Mouse (Mus musculus) testis, postnatal 10 days (tissue): ENCODE data around the gene Adipor2.
"Not testable (repeated sequence)": the region's sequence is repeated elsewhere in the genome, so short reads cannot be mapped to it uniquely, and the experiment has no call there.

Experiments used
- DNase-seq: peaks from one replicate; pipeline ENCODE4 v3.0.0; 2021; ENCODE audit warnings: low spot score

The Adipor2 gene

DNA sequence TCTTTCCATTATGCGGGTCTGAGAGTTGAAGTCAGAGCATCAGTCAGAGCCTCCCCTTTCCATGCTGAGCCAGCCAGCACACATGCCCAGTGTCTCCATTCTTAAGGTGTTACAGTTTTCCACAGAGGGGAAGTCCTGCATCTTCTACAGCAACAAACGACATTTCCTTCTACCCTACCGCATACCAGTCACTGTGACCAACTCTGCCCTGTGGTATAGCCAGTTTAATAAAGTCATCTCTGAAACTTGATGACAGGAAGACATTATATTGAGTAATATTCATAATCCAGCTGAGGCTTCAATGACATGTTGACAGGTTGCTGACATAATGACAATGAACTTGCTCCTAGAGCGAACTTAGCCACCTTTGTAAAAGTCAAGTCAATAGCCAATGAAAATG is 26.8 kb downstream of the Adipor2 start:
- DNase-seq = no peak

- DNase-seq = no peak
These were observed 28.4 kb downstream of the Adipor2 start for GRCm38 (mm10) chr6:119389089-119389488.

GRCm38 (mm10) chr6:119388650-119389012 is 28.9 kb downstream of the Adipor2 start:
- DNase-seq = peak; percentile 95

DNA sequence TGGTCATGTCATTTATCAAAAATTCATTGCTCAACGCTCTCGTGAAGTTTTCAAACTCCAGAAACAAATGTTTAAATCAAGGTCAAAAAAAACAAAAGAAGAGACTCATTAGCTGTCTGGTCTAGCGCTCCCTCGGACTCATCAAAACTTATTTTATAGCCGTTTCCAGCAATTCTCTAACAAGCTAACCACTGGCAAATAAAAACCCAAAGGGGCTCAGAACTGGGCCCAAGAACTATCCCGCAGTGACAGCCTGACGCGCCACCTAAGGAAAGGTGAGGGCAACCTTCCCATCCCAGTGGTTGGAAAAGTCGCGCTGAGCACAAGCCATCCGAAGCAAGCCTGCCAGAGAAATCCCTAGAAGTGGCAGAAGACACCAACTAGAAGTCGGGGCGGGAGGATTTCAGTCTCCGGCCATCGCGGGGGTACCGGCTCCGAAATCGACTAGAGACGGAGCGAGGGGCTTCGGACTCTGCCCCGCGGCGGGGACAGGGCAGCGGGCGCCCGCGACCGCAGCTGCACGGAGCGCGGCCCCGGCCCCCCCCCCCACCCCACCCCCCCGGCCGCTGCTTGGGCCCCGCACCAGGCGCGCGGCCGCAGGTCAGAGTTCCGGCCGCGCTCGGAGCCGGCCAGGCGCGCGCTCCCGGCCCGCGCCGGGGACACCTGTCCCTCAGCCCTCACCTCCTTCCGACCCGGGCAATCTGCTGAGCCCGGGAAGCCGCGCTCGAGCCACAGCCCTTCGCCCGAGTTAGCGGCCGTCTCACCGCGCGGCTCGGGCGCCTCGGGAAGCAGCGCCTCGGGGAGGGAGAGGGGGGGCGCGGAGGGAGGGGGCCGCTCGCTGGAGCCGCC is 29.5 kb downstream of the Adipor2 start:
- DNase-seq = peak; percentile 60

GRCm38 (mm10) chr6:119386821-119387220 is 30.7 kb downstream of the Adipor2 start:
- DNase-seq = no peak

- DNase-seq = no peak
These were observed 31.1 kb downstream of the Adipor2 start for GRCm38 (mm10) chr6:119386421-119386820.

DNA sequence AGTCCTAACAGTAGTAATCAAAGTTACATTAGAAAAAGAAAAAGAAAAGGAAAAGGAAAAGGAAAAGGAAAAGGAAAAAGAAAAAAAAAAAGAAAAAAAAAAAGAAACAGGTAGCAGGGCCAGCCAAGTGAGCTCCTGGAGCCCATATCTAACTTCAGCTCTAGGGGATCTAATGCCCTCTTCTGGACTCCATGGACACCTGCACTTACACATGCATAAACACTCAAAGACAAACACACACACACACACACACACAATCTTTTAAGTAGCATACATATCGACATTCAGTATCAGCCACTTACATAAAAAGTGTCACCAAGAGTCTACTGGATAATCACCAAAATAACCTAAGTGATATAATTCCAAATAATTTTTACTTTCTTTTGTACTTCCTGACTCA is 31.8 kb downstream of the Adipor2 start:
- no peak for DNase-seq

DNA sequence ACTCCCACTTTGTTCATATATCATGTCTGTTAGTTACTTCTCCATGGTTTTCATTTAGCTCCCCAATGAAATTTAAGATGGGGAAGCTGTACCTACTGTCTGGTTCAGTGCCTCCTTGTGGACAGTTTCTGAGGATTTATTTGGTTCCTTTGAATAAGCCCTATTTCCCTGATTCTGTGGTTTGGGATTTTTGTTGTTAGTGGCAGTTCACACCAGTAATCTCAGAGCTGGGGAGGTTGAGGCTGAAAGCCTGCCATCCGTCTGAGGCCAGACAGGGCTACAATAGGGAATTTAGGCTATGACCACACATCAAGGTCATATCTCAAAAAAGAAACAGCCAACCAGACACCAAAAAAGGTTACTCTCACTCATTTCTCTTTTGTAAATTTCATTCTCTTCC is 38.9 kb downstream of the Adipor2 start:
- no peak for DNase-seq

GRCm38 (mm10) chr6:119377613-119378012 is 39.9 kb downstream of the Adipor2 start:
- DNase-seq = no peak

- no peak for DNase-seq
These were observed 42.5 kb downstream of the Adipor2 start for GRCm38 (mm10) chr6:119375035-119375434.

- DNase-seq = no peak
These were observed 44.4 kb downstream of the Adipor2 start for GRCm38 (mm10) chr6:119373000-119373705.

- no peak for DNase-seq
These were observed 45.3 kb downstream of the Adipor2 start for GRCm38 (mm10) chr6:119372237-119372636.

DNA sequence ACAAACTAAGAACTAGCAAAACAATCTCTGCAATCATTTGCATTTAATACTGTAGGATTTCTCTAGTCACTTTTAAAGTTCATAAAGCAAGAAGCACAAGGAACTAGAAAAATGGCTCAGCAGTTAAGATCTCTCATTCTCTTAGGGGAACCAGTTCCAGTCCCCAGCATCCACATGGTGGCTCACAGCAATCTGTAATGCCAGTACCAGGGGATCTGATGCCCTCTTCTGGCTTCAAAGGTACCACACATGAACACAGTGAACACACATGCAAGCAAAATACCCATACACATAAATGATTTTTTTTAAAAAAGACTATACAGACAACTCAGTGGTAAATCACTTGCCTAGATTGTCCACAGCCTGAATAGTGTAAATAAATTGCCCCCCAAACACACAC is 45.9 kb downstream of the Adipor2 start:
- no peak for DNase-seq

- no peak for DNase-seq
These were observed 50.1 kb downstream of the Adipor2 start for GRCm38 (mm10) chr6:119367382-119367781.

GRCm38 (mm10) chr6:119366800-119367199 is 50.7 kb downstream of the Adipor2 start:
- DNase-seq = not testable (repeated sequence)

DNA sequence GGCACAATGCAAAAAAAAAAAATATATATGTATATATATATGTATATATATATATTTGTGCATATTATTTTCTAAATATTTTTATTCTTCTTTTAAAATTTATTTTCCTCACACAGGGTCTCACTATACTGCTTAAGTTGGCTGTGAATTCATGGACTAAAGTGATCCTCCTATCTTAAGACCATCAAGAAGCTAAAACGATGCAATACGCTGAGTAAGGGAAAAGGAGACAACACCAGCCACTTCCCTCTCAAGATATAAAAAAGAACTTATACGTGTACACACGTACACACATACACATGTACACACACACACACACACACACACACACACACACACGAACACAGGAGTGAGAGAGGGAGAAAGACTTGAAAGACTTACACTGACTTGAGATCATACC is 53.9 kb downstream of the Adipor2 start:
- DNase-seq = no peak

DNA sequence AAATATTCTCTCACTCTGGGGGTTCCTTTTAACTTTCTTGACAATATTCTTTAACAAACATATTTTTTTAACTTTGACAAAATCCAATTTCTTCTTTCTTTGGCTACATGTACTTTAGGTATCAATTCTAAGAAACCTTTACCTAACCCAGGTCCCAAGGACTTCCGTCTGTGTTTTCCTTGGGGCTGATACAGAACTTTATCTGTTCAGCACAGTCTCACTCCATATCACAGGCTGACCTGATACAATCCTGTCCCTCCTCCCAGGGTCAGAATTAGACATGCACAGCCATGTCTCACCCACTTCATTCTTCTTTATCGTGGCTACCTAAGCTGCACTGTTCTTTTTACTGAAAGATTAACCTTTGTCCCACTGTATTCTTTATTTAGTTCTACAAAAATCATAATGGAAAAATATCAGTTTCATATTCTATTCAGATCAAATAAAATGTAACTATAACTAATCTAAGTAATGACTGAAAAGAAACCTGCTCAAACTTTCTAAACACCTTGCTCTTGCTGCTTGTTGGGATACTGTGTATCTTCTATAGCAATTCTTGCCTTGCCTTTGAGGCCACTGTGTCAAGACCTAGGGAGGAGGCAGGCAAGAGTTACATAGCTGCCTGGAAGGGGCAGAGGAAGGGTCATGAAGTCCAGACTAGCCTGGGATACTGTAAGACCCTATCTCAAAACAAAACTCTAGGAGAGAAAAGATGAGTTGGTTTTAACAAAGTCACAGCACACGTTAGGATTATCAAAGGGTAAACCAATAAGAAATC is 56.4 kb downstream of the Adipor2 start:
- no peak for DNase-seq

GRCm38 (mm10) chr6:119360250-119360649 is 57.3 kb downstream of the Adipor2 start:
- not testable (repeated sequence) for DNase-seq

GRCm38 (mm10) chr6:119358020-119358571 is 59.4 kb downstream of the Adipor2 start:
- DNase-seq = no peak

GRCm38 (mm10) chr6:119352501-119352900 is 65.0 kb downstream of the Adipor2 start:
- DNase-seq = no peak

DNA sequence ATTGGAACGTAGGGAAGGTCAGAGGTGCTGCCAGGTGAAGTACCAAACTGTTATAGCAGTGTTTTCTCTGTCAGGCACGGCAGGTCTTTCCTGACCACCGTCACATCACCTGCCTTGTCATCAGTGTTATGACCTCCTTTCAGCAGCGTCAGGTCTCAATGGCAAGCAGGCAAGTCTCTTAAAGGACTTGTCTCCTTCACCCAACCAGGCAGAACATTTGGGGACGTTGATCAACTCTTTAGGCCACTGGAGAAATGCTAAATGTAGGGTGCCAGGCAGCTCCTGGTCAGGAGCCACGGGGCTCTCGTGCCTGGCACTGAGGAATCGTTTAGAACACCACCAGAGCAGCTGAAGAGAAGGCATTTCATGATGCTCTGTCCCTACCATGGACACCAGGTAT is 65.8 kb downstream of the Adipor2 start:
- no peak for DNase-seq

DNA sequence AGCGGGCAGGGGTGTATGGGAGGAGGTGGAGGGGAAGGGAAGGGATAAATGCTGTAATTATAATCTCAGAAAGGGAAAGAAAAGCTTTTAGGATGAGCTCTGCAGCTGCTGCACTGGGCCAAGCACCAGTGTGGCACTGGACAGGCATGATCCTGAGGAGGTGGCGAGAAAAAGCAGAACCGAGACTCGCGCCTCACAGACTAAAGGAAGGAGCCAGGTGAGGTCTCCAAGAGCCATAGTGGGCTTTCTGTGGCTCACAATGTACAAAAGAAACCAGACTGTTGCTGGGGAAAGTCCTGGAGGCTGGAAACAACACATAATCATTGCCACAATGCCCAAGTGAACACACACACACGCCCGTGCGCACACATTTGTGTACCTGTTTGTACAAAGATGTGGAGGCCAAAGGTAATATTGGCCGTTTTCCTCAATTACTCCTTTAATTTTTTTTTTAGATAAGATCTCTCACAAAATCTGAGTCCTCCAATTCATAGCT is 66.8 kb downstream of the Adipor2 start:
- peak; percentile 33 for DNase-seq
